Comparison of ENCODE assay signal across 9 mouse cellular contexts in genomic region chr9:37106808-37107207, GRCm38 (mm10). TPM values are rescaled to one million over a fixed set of nuclear protein-coding genes. Genes with fewer than 3 reads are reported as not detected.
DNase-seq lines count a peak whose midpoint lies in the region.
"Had no signal": no experiment of that assay in that cellular context is flagged by ENCODE, and none has a peak within 500 bp of the region (broad histone marks: within the 10 kb centered on the region; RNA-seq: fewer than 3 reads in every experiment).

No protein-coding gene starts in this region.

- intact Hi-C loops in left cerebral cortex, postnatal 36 days (cut with DNase I) = no loop called here

- peak; percentile 40 to 58 for DNase-seq in adrenal gland, adult (ENCODE audit: inconsistent age in 2 of 2, low spot score in 1 of 2)
- DNase-seq in adrenal gland, postnatal 4 days (ENCODE audit: low spot score in 2 of 2) = no peak
- DNase-seq in lung, postnatal 14 days = peak; percentile 29
- DNase-seq in lung, postnatal 4 days = no peak
- DNase-seq in cerebellum, postnatal 36 days = peak; percentile 62 to 64
- DNase-seq in mesoderm, embryonic 11.5 days (ENCODE audit: low read depth, low spot score) = peak; percentile 58
- DNase-seq in left cerebral cortex, postnatal 36 days (ENCODE audit: low spot score in 2 of 2) = no peak
- no peak for DNase-seq in layer of hippocampus, adult 9-11 months
- DNase-seq: gastrocnemius, postnatal 10 days had no signal

RNA-seq across cellular contexts. Expression of gene Pknox2, which starts 40.4 kb away (rescaled TPM):
- total RNA-seq in adrenal gland, postnatal 4 days (2021) = 1 to 10 TPM; 6.4 to 6.8 TPM
- 10 to 100 TPM; 68.3 to 92.3 TPM for total RNA-seq in left cerebral cortex, postnatal 36 days (2021)

Comparison
In these comparisons a context has a peak if more than half of its experiments do, and no peak if none do; other contexts are left out.
1. DNase-seq: peak in adrenal gland, adult (2 of 2), lung, postnatal 14 days (single experiment), cerebellum, postnatal 36 days (2 of 2) and mesoderm, embryonic 11.5 days (single experiment); none in adrenal gland, postnatal 4 days (0 of 2), lung, postnatal 4 days (0 of 2), left cerebral cortex, postnatal 36 days (0 of 2) and layer of hippocampus, adult 9-11 months (single experiment).
2. RNA of gene Pknox2, which starts 40.4 kb away (total RNA-seq): 68.3 to 92.3 TPM in left cerebral cortex, postnatal 36 days; 6.4 to 6.8 TPM in adrenal gland, postnatal 4 days; every median in the first group is over 4 times any median in the second.